Mouse (Mus musculus) small intestine, adult 10 weeks (tissue): ENCODE measurements around the gene Cfl1. TPM values are rescaled to one million over a fixed set of nuclear protein-coding genes. Genes with fewer than 3 reads are reported as not detected.

Experiments
- polyA plus RNA-seq: library from polyadenylated mRNA; stranded (reverse); fragments of 350-450 nt; fragmentation: Illumina TruSeq; extraction: RNeasy Lipid Tissue Mini Kit (QIAGEN cat#74804); gene quantifications from one replicate; pipeline ENCODE4 v1.2.3, GENCODE M21; 2014; ENCODE audit warnings: low replicate concordance

Cfl1 gene
- polyA plus RNA-seq, result 164 TPM

DNA sequence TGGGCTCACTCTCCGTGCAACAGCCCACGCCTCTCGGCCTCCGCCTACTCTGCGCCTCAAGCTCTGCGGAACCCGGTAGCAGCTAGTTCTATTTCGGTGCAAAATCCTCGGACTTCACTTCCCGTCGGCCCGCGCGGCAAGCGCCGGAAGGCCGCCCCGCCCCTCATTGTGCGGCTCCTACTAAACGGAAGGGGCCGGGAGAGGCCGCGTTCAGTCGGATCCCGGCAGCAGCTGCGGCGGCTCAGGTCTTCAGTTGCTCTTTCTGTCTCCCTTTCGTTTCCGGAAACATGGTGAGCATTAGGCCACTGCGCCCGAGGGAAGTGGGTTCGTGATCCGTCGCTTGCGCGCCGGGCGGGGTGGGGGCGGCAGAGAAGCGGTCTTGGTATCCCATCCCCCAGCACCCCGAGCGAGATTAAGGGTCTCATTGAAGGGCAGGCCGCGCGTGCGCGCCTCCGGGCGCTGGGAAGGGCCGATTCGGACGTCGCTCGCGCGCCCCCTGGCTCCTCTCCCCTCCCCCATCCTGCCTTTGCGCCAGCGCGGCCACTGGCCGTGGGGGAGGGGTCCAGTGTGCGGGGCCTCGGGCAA lies at the start of gene Cfl1:
TSS of gene Cfl1 (plus strand) at position 143 of the 585 bp plus-strand sequence.

DNA sequence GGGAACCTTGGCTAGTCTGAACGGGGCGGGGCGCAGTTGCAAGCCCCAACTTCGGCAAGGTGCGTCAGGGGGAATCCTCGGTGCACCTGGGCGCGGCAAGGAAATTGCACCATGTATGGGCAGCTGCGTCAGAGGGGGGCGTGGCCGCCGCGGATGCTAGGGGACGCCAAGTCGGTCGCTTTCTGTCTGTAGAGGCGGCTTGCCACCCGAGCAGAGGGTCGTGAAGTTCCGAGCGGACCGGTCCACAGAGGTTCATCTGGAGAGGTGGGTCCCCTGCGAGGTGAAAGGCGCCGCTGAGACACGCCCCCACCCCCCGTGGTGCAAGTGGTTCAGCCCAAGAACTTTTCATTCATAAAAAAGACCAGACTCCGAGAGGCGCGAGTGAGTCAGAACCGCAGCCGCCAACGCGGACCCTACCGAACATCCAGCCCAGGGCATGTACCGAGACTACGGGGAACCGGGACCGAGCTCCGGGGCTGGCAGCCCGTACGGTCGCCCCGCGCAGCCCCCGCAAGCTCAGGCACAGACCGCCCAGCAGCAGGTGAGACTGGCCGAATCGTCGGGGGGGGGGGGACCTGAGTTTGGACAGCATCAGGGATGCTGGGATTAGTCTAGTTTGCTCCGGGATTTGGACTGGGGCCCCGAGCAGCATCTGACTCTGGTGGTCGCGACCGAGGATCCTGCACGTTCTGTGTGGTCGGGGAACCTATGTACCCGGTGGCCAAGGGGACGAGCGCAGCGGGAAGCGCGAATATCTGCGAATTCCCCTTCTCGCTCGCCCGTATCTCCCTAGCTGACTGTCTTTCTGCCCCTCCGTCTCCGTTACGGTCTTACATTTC lies 42.5 kb upstream of the Cfl1 start, which contains the start of gene Fosl1:
TSS of gene Fosl1 (plus strand) at position 33 of the 839 bp plus-strand sequence.

GRCm38 (mm10) chr19:5457746-5458442 lies 32.4 kb upstream of the Cfl1 start, which contains the start of gene Ccdc85b:
Gene Ccdc85b, minus strand, starts transcription at chr19:5457894.

GRCm38 (mm10) chr19:5460465-5460911 lies 29.8 kb upstream of the Cfl1 start, which contains the start of gene Fibp:
Gene Fibp, plus strand, starts transcription at chr19:5460615.

DNA sequence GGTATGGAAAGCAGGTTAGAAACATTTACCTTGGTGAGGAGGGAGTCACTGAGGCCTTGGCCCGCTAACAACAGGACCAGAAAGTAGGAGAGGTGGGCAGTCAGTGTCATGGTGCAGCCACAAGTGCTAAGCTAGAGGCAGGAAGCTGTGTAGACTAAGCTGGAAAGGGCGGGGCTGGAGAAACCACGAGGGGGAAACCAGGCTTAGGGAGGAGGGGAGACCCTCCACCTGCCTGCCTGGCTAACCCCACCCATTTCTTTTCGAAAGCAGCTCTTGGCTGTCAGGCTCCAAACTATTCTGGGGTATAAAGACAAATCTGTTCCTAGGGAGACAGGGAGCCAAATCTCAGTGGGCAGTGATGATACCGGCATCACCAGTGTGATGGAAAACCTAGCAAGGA lies 21.9 kb upstream of the Cfl1 start, which contains the start of gene Ctsw:
TSS of gene Ctsw (minus strand) at position 134 of the 400 bp plus-strand sequence.

GRCm38 (mm10) chr19:5473720-5474119 lies 16.5 kb upstream of the Cfl1 start, which contains the start of gene Efemp2:
Gene Efemp2, plus strand, starts transcription at chr19:5473954.

DNA sequence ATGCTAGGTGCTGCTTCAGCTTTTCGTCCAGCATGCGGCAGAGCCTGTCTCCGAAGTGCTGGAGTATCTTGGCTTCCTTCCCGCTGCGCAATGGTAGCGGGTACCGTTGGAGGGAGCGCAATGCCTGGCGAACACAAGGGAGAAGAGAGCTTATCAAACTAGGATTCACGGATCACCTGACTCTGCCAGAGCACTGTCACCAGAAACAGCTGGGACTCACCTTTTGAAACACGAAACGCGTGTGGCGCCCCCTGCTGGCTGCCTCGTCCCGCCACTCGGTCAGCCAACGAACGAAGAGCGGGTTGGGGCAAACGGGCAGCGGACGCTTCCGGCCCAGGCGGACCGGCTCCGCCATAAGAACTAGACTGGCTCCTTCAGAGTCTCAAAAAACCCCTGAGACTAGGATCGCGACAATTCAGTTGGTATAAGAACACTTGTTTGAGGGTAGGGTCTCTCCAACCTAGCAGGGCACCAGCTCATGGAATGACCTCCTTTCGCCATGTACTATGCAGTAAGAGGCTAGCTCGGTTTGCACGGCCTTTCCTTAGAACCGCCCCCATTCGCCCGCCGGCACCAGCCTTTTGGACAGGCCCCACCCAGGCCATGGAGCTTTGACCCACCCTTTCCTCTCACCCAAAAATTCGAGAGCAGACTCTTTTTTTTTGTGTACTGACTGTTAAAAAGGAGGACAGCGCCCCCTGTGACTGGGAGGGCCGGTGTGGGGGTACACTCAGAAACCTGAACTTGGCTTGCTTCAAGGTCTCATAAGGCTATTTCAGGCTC lies 2.3 kb upstream of the Cfl1 start, which contains the start of gene Mus81:
TSS of gene Mus81 (minus strand) at position 635 of the 783 bp plus-strand sequence.

DNA sequence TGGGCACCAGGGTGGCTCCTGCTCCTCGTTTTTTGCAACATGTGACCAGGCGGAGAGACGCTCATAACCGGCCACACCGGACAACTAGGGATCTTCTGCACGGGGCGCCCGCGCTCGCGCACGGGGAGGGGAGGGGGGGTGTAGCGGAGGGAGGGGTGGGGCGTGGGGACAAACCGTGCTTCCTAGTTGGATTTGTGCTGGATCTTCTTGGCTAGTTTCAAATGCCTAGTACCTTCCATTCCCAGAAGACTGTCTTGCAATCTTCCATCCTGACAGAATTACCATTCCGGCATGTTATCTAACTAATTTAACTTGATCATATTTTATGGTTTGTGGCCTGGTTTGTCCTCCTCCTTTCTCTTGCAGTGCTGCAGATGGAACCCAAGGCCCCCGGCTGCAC lies 13.4 kb downstream of the Cfl1 start, which contains the start of gene 1700020D05Rik:
TSS of gene 1700020D05Rik (minus strand) at position 101 of the 400 bp plus-strand sequence.

GRCm38 (mm10) chr19:5510031-5511026 lies 20.1 kb downstream of the Cfl1 start, which contains the start of gene Snx32:
Gene Snx32, minus strand, starts transcription at chr19:5510538.

Other genes with a start within 250 kb of the Cfl1 start
- 0.74 TPM for gene Pacs1, start 217.3 kb upstream of the Cfl1 start, polyA plus RNA-seq
- 25.7 TPM for gene Sf3b2, start 195.0 kb upstream of the Cfl1 start, polyA plus RNA-seq
- not detected for gene Gal3st3, start 192.1 kb upstream of the Cfl1 start, polyA plus RNA-seq
- not detected for gene Catsper1, start 154.7 kb upstream of the Cfl1 start, polyA plus RNA-seq
- gene Cst6, start 140.9 kb upstream of the Cfl1 start, polyA plus RNA-seq, result 1.3 TPM
- gene Eif1ad, start 123.7 kb upstream of the Cfl1 start, polyA plus RNA-seq, result 18.5 TPM
- 4.5 TPM for gene Banf1, start 123.3 kb upstream of the Cfl1 start, polyA plus RNA-seq
- gene Sart1, start 101.8 kb upstream of the Cfl1 start, polyA plus RNA-seq, result 1.6 TPM
- gene Tsga10ip, start 87.9 kb upstream of the Cfl1 start, polyA plus RNA-seq, result not detected
- gene Drap1, start 65.5 kb upstream of the Cfl1 start, polyA plus RNA-seq, result 1.9 TPM
- not detected for gene AI837181, start 65.3 kb upstream of the Cfl1 start, polyA plus RNA-seq
- not detected for gene Fosl1, start 42.9 kb upstream of the Cfl1 start, polyA plus RNA-seq
- gene Ccdc85b, start 32.6 kb upstream of the Cfl1 start, polyA plus RNA-seq, result 0.15 TPM
- 2.7 TPM for gene Fibp, start 29.8 kb upstream of the Cfl1 start, polyA plus RNA-seq
- gene Ctsw, start 21.9 kb upstream of the Cfl1 start, polyA plus RNA-seq, result not detected
- gene Efemp2, start 16.5 kb upstream of the Cfl1 start, polyA plus RNA-seq, result 0.74 TPM
- not detected for gene Mus81, start 2.1 kb upstream of the Cfl1 start, polyA plus RNA-seq
- not detected for gene 1700020D05Rik, start 13.3 kb downstream of the Cfl1 start, polyA plus RNA-seq
- not detected for gene Snx32, start 20.1 kb downstream of the Cfl1 start, polyA plus RNA-seq
- 9.6 TPM for gene Ovol1, start 70.2 kb downstream of the Cfl1 start, polyA plus RNA-seq
- gene Ap5b1, start 77.6 kb downstream of the Cfl1 start, polyA plus RNA-seq, result not detected
- 0.71 TPM for gene Rnaseh2c, start 111.4 kb downstream of the Cfl1 start, polyA plus RNA-seq
- 19.1 TPM for gene Kat5, start 119.8 kb downstream of the Cfl1 start, polyA plus RNA-seq
- 0.26 TPM for gene Rela, start 147.0 kb downstream of the Cfl1 start, polyA plus RNA-seq
- gene Sipa1, start 173.3 kb downstream of the Cfl1 start, polyA plus RNA-seq, result 1.6 TPM
- 0.41 TPM for gene Map3k11, start 198.3 kb downstream of the Cfl1 start, polyA plus RNA-seq
- 0.22 TPM for gene Pcnx3, start 198.5 kb downstream of the Cfl1 start, polyA plus RNA-seq
- gene Kcnk7, start 213.9 kb downstream of the Cfl1 start, polyA plus RNA-seq, result not detected
- gene Ehbp1l1, start 235.9 kb downstream of the Cfl1 start, polyA plus RNA-seq, result 6.5 TPM
- not detected for gene Fam89b, start 239.2 kb downstream of the Cfl1 start, polyA plus RNA-seq